Mouse (Mus musculus): ENCODE measurements around the gene Kif22. TPM values are rescaled to one million over a fixed set of nuclear protein-coding genes. Genes with fewer than 3 reads are reported as not detected.

The Kif22 gene
- polyA plus RNA-seq, 1 experiment, result 0.67 TPM

DNA sequence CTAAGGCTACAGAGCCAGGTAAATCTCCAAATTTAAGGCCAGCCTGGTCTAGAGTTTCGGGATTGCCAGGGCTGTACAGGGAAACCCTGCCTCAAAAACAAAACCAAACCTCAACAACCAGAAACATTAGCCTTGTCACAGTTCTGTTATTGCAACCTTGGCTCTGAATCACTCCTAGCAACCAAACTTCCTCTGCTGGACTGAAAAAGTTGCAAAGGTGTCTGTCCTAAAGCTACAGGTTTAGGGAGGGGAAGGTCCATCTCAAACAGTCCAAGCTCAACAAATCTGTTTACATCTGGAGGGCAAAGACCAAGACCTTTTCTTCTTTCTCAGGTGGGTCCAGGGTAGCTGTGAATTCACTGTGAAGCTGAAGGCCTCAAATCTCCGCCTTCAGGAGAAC is 31.2 kb downstream of the Kif22 start:
- TF ChIP-seq CTCF (conservative IDR thresholded peaks at IDR 0.05; ENCODE audit: insufficient read depth, insufficient read length, low read depth, low read length) (no peak), POLR2A (IDR thresholded peaks at IDR 0.05; ENCODE audit: low read depth, low read length) (no peak)
- Histone ChIP-seq H3K4me1 (ENCODE audit: control insufficient read depth, insufficient read depth, low read length) (peaks cover 5% of the 10 kb centered on the region; the same call in 1 of the 2 replicates), H3K27ac (ENCODE audit: insufficient read depth, low read depth, low read length) (no peak overlapping the region), H3K36me3 (ENCODE audit: control insufficient read depth, insufficient read depth, low read length) (no peaks in the 10 kb centered on the region), H3K4me3 (ENCODE audit: insufficient read depth, low read depth, low read length) (no peak overlapping the region), H3K27me3 (replicated peaks; ENCODE audit: control insufficient read depth, insufficient read depth, low read length) (no peaks in the 10 kb centered on the region)
- DNase-seq, result no peak
- 90% methylated on average over 2 of the region's 2 CpGs for WGBS

GRCm38 (mm10) chr7:127009307-127010085 is 32.8 kb downstream of the Kif22 start:
- Histone ChIP-seq H3K27me3 (replicated peaks; ENCODE audit: control insufficient read depth, insufficient read depth, low read length) (no peaks in the 10 kb centered on the region), H3K4me3 (ENCODE audit: insufficient read depth, low read depth, low read length) (no peak overlapping the region), H3K4me1 (ENCODE audit: control insufficient read depth, insufficient read depth, low read length) (peaks cover 8% of the 10 kb centered on the region; the same call in 1 of the 2 replicates), H3K36me3 (ENCODE audit: control insufficient read depth, insufficient read depth, low read length) (no peaks in the 10 kb centered on the region), H3K27ac (ENCODE audit: insufficient read depth, low read depth, low read length) (peak overlapping the region; percentile 66)
- DNase-seq, result no peak
- WGBS, result 65% methylated on average over 17 of the region's 17 CpGs
- TF ChIP-seq POLR2A (IDR thresholded peaks at IDR 0.05; ENCODE audit: low read depth, low read length) (no peak), CTCF (conservative IDR thresholded peaks at IDR 0.05; ENCODE audit: insufficient read depth, insufficient read length, low read depth, low read length) (no peak)

GRCm38 (mm10) chr7:127008239-127009019 is 33.8 kb downstream of the Kif22 start:
- peak overlapping the region; percentile 66 for H3K27ac ChIP-seq (ENCODE audit: insufficient read depth, low read depth, low read length)
- 55% methylated on average over 9 of the region's 9 CpGs for WGBS
- H3K36me3 ChIP-seq (ENCODE audit: control insufficient read depth, insufficient read depth, low read length), result no peaks in the 10 kb centered on the region
- H3K27me3 ChIP-seq (replicated peaks; ENCODE audit: control insufficient read depth, insufficient read depth, low read length), result no peaks in the 10 kb centered on the region
- H3K4me3 ChIP-seq (ENCODE audit: insufficient read depth, low read depth, low read length), result no peak overlapping the region
- DNase-seq, result peak; percentile 67
- no peak for TF ChIP-seq POLR2A (IDR thresholded peaks at IDR 0.05; ENCODE audit: low read depth, low read length)
- TF ChIP-seq CTCF (conservative IDR thresholded peaks at IDR 0.05; ENCODE audit: insufficient read depth, insufficient read length, low read depth, low read length), result no peak
- peaks cover 9% of the 10 kb centered on the region; the same call in 1 of the 2 replicates for H3K4me1 ChIP-seq (ENCODE audit: control insufficient read depth, insufficient read depth, low read length)

- Histone ChIP-seq H3K27me3 (replicated peaks; ENCODE audit: control insufficient read depth, insufficient read depth, low read length) (no peaks in the 10 kb centered on the region), H3K36me3 (ENCODE audit: control insufficient read depth, insufficient read depth, low read length) (no peaks in the 10 kb centered on the region), H3K27ac (ENCODE audit: insufficient read depth, low read depth, low read length) (no peak overlapping the region), H3K4me3 (ENCODE audit: insufficient read depth, low read depth, low read length) (no peak overlapping the region), H3K4me1 (ENCODE audit: control insufficient read depth, insufficient read depth, low read length) (0 out of 2 replicates have a peak, but pooled peaks cover 6% of the 10 kb centered on the region)
- no peak for DNase-seq
- 85% methylated on average over 6 of the region's 6 CpGs for WGBS
- TF ChIP-seq POLR2A (IDR thresholded peaks at IDR 0.05; ENCODE audit: low read depth, low read length), result no peak
- no peak for TF ChIP-seq CTCF (conservative IDR thresholded peaks at IDR 0.05; ENCODE audit: insufficient read depth, insufficient read length, low read depth, low read length)
Observed at GRCm38 (mm10) chr7:127007313-127008024, 34.8 kb downstream of the Kif22 start.

DNA sequence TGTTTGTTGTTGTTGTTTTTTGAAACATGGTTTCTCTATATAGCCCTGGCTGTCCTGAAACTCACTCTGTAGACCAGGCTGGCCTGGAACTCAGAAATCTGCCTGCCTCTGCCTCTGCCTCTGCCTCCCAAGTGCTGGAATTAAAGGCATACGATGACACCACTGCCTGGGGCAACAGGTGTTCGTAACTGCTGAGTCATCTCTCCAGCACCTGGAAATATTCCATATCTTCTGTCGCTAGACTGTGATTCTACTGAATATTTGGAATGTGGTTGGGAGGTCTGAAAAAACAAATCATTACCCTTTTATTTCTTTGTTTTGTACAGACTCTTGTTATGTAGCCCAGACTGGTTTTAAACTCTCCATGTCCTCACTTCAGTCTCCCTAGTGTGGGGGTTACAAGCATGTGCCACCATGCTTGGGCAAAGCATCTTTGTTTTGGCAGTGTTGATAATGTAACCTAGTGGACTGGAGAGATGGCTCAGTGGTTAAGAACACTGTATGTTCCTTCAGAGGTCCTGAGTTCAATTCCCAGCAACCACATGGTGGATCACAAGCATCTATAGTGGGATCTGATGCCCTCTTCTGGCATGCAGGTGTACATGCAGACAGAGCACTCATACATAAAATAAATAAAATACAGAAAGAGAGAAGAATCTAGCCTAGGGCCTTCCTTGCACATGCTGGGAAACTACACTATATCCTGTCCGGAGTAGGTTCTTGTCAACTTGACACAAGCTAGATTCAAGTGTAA is 38.0 kb downstream of the Kif22 start:
- Histone ChIP-seq H3K4me1 (ENCODE audit: control insufficient read depth, insufficient read depth, low read length) (0 out of 2 replicates have a peak, but pooled peaks cover 6% of the 10 kb centered on the region), H3K4me3 (ENCODE audit: insufficient read depth, low read depth, low read length) (no peak overlapping the region), H3K36me3 (ENCODE audit: control insufficient read depth, insufficient read depth, low read length) (no peaks in the 10 kb centered on the region), H3K27ac (ENCODE audit: insufficient read depth, low read depth, low read length) (no peak overlapping the region), H3K27me3 (replicated peaks; ENCODE audit: control insufficient read depth, insufficient read depth, low read length) (no peaks in the 10 kb centered on the region)
- WGBS, result 64% methylated on average over 4 of the region's 4 CpGs
- TF ChIP-seq CTCF (conservative IDR thresholded peaks at IDR 0.05; ENCODE audit: insufficient read depth, insufficient read length, low read depth, low read length) (no peak), POLR2A (IDR thresholded peaks at IDR 0.05; ENCODE audit: low read depth, low read length) (no peak)
- DNase-seq, result no peak

DNA sequence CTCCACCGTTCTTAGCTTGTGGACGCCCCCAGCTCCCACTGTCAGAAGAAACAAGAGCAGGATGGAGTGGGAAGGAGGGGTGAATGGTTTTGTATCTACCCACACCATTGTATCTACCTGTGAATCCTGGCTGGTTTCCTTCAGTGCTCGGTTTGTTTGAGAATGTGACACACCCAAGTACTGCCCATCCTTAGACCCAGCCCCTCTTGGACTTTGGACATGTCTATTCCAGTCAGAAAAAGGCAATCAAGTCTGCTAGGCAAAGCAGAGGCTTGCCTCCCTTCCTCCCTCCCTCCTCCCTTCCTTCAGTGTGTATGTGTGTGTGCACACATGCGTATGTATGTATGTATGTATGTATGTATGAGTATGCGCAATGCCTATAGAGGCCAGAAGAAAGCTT is 38.7 kb downstream of the Kif22 start:
- Histone ChIP-seq H3K4me3 (ENCODE audit: insufficient read depth, low read depth, low read length) (no peak overlapping the region), H3K4me1 (ENCODE audit: control insufficient read depth, insufficient read depth, low read length) (0 out of 2 replicates have a peak, but pooled peaks cover 6% of the 10 kb centered on the region), H3K27ac (ENCODE audit: insufficient read depth, low read depth, low read length) (no peak overlapping the region), H3K27me3 (replicated peaks; ENCODE audit: control insufficient read depth, insufficient read depth, low read length) (no peaks in the 10 kb centered on the region), H3K36me3 (ENCODE audit: control insufficient read depth, insufficient read depth, low read length) (no peaks in the 10 kb centered on the region)
- 80% methylated on average over 5 of the region's 5 CpGs for WGBS
- peak; percentile 46 for DNase-seq
- TF ChIP-seq POLR2A (IDR thresholded peaks at IDR 0.05; ENCODE audit: low read depth, low read length), result no peak
- no peak for TF ChIP-seq CTCF (conservative IDR thresholded peaks at IDR 0.05; ENCODE audit: insufficient read depth, insufficient read length, low read depth, low read length)
